In the genomic region with DNA sequence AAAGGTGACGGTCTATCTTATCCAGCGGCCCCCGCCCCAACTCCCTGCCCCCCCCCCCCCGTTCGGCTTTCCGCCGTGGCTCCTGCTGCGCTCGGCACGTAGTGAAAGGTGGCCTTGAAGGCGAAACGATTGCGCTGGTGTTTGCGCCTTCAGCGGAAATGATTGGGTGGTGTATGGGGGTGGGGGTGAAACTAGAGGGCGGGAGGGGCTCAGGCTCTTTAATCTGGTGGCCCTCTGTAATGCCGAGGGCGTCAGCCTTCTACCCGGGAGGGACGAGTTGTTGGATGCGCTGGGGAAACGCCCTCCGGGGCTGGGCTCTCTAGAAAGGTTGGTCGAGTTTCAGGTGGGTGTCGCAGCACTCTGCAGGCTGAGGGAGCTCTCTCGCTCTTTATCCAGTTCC, we compare ENCODE assay signal across 8 mouse cellular contexts. TPM values are rescaled to one million over a fixed set of nuclear protein-coding genes. Genes with fewer than 3 reads are reported as not detected.
DNase-seq lines count a peak whose midpoint lies in the region; ATAC-seq and TF ChIP-seq lines count a peak whose summit lies in the region.

No protein-coding gene starts in this region.

- peak overlapping the region; percentile 92 for H3K4me2 ChIP-seq in intestine, postnatal 0 days (replicated peaks; ENCODE audit: low read depth)
- peak overlapping the region; percentile 99 for H3K4me2 ChIP-seq in liver, embryonic 13.5 days
- H3K4me2 ChIP-seq in myocyte (ENCODE audit: low read depth): peak overlapping the region; percentile 61
- H3K4me2 ChIP-seq in stomach, embryonic 15.5 days: peak overlapping the region; percentile 84

- H3K27ac ChIP-seq in intestine, postnatal 0 days (ENCODE audit: low read depth, low read length): peak overlapping the region; percentile 99
- peak overlapping the region; percentile 95 for H3K27ac ChIP-seq in liver, embryonic 13.5 days
- peak overlapping the region; percentile 99 for H3K27ac ChIP-seq in stomach, embryonic 15.5 days

- peak overlapping the region; percentile 96 for H3K9ac ChIP-seq in intestine, postnatal 0 days (ENCODE audit: low read depth, low read length)
- H3K9ac ChIP-seq in liver, embryonic 13.5 days: peak overlapping the region; percentile 92
- H3K9ac ChIP-seq in stomach, embryonic 15.5 days: peak overlapping the region; percentile 90

- ATAC-seq in intestine, postnatal 0 days: peak; percentile 34
- peak; percentile 53 for ATAC-seq in liver, embryonic 13.5 days (ENCODE audit: low read depth)
- ATAC-seq in stomach, embryonic 15.5 days (ENCODE audit: insufficient read depth, low FRiP score, low read depth): peak; percentile 8; the same call in 1 of the 2 replicates

- peak overlapping the region; percentile 88 for H3ac ChIP-seq in myocyte (ENCODE audit: control insufficient read depth, insufficient read length)

- no peaks in the 10 kb centered on the region for H3K9me3 ChIP-seq in intestine, postnatal 0 days (ENCODE audit: control insufficient read depth)
- H3K9me3 ChIP-seq in liver, embryonic 13.5 days (replicated peaks): no peaks in the 10 kb centered on the region
- H3K9me3 ChIP-seq in stomach, embryonic 15.5 days: no peaks in the 10 kb centered on the region

- TF ChIP-seq POLR2A in myocyte (IDR thresholded peaks at IDR 0.05; ENCODE audit: insufficient read length, low read depth): peak; percentile 7

- peaks cover 61% of the 10 kb centered on the region for H3K79me2 ChIP-seq in myocyte (ENCODE audit: control insufficient read depth, insufficient read depth)

- H3K4me1 ChIP-seq in intestine, postnatal 0 days (replicated peaks; ENCODE audit: control insufficient read depth, insufficient read depth, low read length): peaks cover 7% of the 10 kb centered on the region; the same call in 1 of the 2 replicates
- H3K4me1 ChIP-seq in liver, embryonic 13.5 days (replicated peaks): peaks cover 62% of the 10 kb centered on the region
- H3K4me1 ChIP-seq in stomach, embryonic 15.5 days: peaks cover 26% of the 10 kb centered on the region

- no peaks in the 10 kb centered on the region for H3K36me3 ChIP-seq in intestine, postnatal 0 days (ENCODE audit: control insufficient read depth, insufficient read depth)
- H3K36me3 ChIP-seq in liver, embryonic 13.5 days: peaks cover 6% of the 10 kb centered on the region
- H3K36me3 ChIP-seq in myocyte (ENCODE audit: control insufficient read depth, insufficient read depth): no peaks in the 10 kb centered on the region
- H3K36me3 ChIP-seq in stomach, embryonic 15.5 days: no peaks in the 10 kb centered on the region

- DNase-seq in ovary, adult 18-20 months (ENCODE audit: low spot score): peak; percentile 77
- no peak for DNase-seq in ovary, postnatal 10 days (ENCODE audit: low spot score)
- peak; percentile 69 for DNase-seq in embryo, embryonic 10.5 days (ENCODE audit: low spot score)
- DNase-seq in heart, adult 18-20 months: peak; percentile 84 to 90
- peak; percentile 68 for DNase-seq in liver, embryonic 13.5 days

- 0% methylated on average over 22 of the region's 26 CpGs for WGBS in intestine, postnatal 0 days
- WGBS in liver, embryonic 13.5 days (ENCODE audit: insufficient replicate concordance): under 1% methylated on average over 26 of the region's 26 CpGs
- 0% methylated on average over 26 of the region's 26 CpGs for WGBS in stomach, embryonic 15.5 days

- no peaks in the 10 kb centered on the region for H3K27me3 ChIP-seq in intestine, postnatal 0 days (replicated peaks; ENCODE audit: control insufficient read depth, insufficient read depth, low read length)
- H3K27me3 ChIP-seq in liver, embryonic 13.5 days: peaks cover 6% of the 10 kb centered on the region; the same call in 1 of the 2 replicates
- H3K27me3 ChIP-seq in myocyte (ENCODE audit: control insufficient read depth, insufficient read depth, insufficient read length): no peaks in the 10 kb centered on the region
- no peaks in the 10 kb centered on the region for H3K27me3 ChIP-seq in stomach, embryonic 15.5 days (replicated peaks)

- peak overlapping the region; percentile 56 for H3K4me3 ChIP-seq in intestine, postnatal 0 days (ENCODE audit: low read depth, low read length)
- H3K4me3 ChIP-seq in liver, embryonic 13.5 days (replicated peaks): peak overlapping the region; percentile 91
- peak overlapping the region; percentile 98 for H3K4me3 ChIP-seq in myocyte
- peak overlapping the region; percentile 89 for H3K4me3 ChIP-seq in stomach, embryonic 15.5 days (replicated peaks)

- TF ChIP-seq CTCF in intestine, postnatal 0 days (IDR thresholded peaks at IDR 0.05; ENCODE audit: low read depth): no peak

TF ChIP-seq in myocyte, 11 proteins besides CTCF, POLR2A, EP300 and RAD21:
- no peak for TF ChIP-seq E2F4 (IDR thresholded peaks at IDR 0.05; ENCODE audit: insufficient read depth)
- TF ChIP-seq MAX (IDR thresholded peaks at IDR 0.05; ENCODE audit: low read depth): no peak
- no peak for TF ChIP-seq REST (IDR thresholded peaks at IDR 0.05; ENCODE audit: insufficient read depth, insufficient read length)
- TF ChIP-seq MYOG (IDR thresholded peaks at IDR 0.05; ENCODE audit: control insufficient read depth in 1 of 3, insufficient read depth in 1 of 3, insufficient read length in 2 of 3, low read depth in 2 of 3): no peak
- no peak for TF ChIP-seq SRF (IDR thresholded peaks at IDR 0.05; ENCODE audit: control insufficient read depth, insufficient read length, low read depth)

RNA-seq across cellular contexts. Expression of gene Anp32a, which starts 3.5 kb away (rescaled TPM):
- total RNA-seq in heart, adult 18-20 months (2021): 100 to 1,000 TPM; 180 to 184 TPM
- 53.6 and 57.4 TPM in 2 replicates for polyA plus RNA-seq in intestine, postnatal 0 days (2015; fragmentation: Nextera tagmentation; extraction: Ambion mirVana)
- polyA plus RNA-seq in liver, embryonic 13.5 days (2015; fragmentation: Nextera tagmentation; extraction: Ambion mirVana): 102 and 117 TPM in 2 replicates
- polyA plus RNA-seq in myocyte (2012; fragmentation: generic; extraction: Trizol): 83.9 TPM
- polyA plus RNA-seq in stomach, embryonic 15.5 days (2015; fragmentation: Nextera tagmentation; extraction: Ambion mirVana): 163 and 179 TPM in 2 replicates
